Mouse (Mus musculus): Measurements from ENCODE around the gene Vars2.

Gene Vars2

GRCm38 (mm10) chr17:35691811-35692210 is 24.4 kb upstream of the Vars2 start:
- no peak for DNase-seq

GRCm38 (mm10) chr17:35689936-35690645 is 22.7 kb upstream of the Vars2 start:
- no peak for DNase-seq

GRCm38 (mm10) chr17:35688347-35689175 is 21.2 kb upstream of the Vars2 start:
- DNase-seq, result no peak

DNA sequence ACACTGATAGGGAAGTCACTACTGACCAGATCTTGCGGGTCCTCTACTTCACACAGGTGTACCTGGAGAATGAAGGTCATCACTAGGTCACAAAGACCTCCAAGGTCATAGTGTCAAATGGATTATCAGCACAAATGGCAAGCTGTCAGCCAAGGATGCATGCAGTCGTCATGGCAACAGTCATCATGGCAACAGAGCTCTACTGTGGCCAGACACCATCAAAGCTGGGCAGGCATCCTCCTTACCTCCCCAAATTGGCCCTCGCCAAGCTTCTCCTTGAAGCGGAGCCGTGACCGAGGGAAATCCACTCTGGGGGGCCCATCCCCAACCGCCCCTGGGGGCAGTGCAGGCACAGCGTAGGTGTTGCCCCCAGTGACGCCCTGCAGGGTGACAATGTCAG is 17.7 kb upstream of the Vars2 start:
- no peak for DNase-seq

DNA sequence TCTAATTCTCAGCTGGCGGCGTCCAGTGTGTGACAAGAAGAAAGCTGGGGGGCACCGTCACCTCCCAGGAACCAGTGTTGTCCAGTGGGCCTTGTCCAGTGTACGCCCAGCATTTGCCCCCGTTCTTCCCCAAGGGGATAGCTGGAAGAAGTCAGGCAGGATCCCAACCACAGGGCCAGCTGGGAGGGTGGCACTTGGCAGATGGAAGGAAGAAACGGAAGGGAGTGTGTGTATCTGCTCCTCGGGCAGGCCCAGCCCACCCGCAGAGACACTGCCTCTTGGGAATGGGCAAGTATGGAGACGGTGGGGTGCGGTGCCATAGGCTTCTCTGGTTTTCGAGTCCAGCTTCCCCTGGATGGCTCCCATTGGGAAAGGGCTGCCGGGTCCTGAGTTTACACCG is 14.6 kb upstream of the Vars2 start:
- DNase-seq, result no peak

DNA sequence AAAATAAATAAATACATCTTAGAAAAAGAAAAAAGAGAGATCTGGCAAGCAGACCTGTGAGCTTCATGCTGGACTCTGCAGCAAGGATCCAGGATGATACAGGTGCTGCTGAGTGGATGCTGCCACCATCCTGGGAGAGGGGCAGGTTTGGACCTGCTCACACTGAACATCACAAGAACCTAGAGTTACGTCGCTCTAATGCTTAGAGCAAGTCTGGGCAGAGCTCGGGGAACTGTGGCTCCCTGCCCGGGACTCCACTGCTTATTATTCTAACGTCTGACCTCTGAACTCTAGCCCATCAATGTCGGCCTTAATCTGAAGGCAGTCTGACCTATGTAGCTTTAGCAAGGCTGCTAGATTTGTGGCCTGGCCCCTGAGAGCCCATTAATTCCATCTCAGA is 13.2 kb upstream of the Vars2 start:
- no peak for DNase-seq

DNA sequence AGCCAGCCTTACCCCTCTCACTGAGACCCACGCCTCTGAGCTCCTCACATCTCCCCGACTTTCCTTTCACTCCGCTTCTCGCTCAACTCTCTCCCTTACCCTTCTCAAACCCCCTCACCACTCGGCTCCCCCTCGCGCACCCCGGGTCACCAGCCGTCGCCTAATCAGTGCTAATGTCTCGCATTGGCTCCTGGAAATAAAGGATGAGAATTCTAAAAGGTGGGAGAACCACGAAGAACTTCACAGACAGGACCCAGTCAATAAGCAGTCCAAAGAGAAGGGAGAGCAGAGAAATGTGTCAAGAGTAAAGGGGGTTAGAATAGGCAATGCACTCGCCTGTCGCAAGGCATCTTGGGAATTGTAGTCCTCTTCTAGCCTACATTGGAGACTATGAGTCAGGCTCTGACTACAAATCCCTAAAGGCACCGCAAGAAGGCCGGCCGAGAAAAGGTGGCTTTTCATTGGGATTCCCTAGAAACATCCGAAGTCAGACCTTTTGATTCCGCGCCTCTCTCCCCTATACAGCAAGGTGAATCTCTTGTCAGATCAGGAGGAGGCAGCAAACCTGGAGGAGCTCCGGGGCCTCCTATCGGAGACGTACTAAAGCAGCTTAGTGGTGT is 6.1 kb upstream of the Vars2 start, which contains the start of gene Gtf2h4:
Gtf2h4 (minus strand) TSS at position 324 of the 620 bp plus-strand sequence.
- peak; percentile 87 to 95 for DNase-seq

DNA sequence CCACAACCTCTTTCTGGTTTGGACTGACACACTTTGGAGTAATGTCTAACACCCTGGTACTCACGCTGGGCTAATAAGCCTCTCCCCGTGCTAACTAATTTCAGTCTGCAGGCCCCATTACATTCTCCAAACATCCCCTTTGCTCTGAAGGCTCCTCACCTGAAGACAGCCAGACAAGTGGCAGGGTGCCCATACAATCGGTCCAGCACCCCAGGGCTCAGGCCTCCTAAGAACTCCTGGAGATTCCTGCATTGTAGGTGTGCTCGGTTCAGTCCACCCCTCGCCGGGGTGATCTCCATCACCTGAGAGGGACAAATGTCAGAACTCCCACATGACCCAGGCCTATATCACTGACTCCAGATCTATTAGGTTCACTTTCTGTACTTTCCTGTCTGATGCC is 5.1 kb upstream of the Vars2 start:
- no peak for DNase-seq

GRCm38 (mm10) chr17:35671846-35672245 is 4.5 kb upstream of the Vars2 start:
- DNase-seq, result no peak

DNA sequence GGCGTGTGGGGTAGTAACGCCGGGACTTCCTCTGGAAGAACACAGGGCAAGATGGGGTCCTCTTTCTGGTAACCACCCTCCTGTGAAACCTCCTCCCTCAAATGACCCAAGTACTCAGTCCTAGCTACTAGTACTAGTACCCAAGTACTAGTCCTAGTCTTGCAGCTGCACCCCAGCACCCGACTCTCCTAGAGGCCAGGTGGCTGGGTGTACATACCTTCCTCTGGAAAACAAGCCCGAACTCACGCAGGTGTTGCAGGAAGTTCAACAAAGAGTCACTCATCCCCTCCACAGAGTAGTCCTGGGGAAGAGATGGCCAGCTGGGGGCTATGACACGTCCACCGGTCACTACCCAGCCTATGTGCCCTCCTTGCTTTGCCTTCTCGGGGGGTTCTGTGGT is 2.3 kb upstream of the Vars2 start:
- DNase-seq, result no peak

DNA sequence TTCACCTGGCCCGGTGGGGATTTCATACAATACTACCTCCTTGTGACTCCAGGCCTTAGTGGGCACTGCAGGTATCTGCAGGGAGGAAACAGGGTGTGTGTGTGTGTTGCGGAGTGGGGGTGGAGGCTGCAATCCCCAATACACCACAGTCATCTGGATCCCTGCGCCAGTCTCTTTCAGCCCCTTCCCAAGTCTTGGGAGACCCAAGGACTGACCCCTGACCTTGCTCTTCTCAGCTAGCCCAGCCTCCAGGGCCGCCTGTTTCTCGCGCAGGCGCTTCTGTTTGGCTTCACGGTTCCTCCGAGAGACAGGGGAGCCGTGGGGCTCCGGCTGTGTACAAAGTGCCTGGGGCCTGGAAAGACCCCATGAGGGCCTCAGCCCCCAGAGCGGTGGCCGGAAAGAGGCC is 538 bp downstream of the Vars2 start:
- DNase-seq, result peak in 1 of 2 experiments; percentile 34

DNA sequence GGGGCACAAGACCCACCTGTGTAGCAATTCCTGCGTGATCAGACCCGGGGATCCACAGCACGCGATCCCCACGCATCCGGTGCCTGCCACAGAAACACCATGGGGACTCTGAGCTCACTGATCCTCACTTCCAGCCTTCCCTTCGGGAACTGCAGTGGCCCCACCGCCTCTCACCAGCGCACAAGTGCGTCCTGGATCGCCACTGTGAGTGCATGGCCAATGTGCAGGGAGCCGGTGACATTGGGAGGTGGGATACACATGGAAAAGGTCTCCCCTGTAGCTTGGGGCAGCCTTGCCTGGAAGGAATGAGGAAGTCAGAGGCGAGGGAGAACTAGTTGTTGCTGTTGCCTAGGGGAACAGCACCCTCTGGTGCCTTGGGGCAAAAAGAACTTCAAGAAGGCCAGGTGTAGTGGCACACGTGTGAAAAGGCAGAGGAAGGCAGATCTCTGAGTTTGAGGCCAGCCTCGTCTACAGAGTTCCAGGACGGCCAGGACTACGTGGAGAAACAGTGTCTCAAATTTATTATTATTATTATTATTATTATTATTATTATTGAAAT is 1.4 kb downstream of the Vars2 start:
- DNase-seq, result no peak

- DNase-seq, result no peak
Measured at GRCm38 (mm10) chr17:35653086-35653485, 14.3 kb downstream of the Vars2 start.

- no peak for DNase-seq
Measured at GRCm38 (mm10) chr17:35649429-35649828, 18.0 kb downstream of the Vars2 start.

DNA sequence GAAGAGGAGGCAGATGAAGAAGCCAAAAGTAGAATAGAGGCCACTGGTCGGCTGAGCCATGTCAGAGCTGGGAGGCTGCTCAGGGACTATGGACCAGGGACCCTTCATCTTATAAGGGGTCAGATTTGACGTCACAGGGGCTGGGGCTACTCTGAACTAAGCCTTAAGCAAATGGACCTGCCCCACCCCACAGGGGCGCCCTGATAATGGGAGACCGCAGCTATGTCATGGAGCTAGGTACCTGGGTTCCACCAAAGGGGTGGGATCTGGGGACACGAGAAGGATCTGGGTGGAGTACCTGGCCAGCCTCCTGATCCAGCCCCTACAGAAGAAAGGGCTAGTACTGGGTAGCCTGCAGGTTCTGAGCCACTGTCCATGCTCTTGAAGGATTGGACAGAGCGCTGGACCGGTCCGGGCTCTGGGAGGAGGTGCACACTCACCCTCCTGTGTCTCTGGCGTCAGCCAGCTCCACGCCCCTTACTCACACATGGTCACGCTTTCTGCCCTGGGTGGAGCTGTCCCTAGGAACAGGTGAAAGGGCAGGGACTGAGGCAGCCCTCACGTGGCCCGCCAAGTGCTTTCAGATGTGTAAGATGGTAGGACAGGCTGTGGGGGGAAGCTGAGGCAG is 23.7 kb downstream of the Vars2 start, which contains the start of gene Mucl3:
Mucl3 (minus strand) TSS at position 87 of the 628 bp plus-strand sequence.
- DNase-seq, result no peak

DNA sequence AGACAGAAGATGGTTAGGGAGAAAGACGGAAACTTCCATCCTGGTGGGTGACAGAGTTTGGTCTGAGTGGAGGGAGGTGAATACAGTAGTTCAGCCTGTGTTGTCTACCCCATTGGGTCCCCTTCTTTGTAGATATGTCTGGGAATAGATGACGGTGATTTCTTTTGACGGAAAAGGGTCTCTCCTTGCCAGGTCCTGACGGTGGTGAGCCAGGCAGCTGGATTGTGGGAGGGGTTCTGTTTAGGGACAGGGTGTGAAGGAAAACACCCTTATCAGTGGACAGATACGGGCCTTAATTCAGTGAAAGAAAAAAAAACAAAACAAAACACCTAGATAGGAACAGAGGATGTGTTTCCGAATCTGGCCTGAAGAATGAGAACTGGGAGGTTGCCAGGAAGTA is 28.0 kb downstream of the Vars2 start:
- DNase-seq, result no peak

GRCm38 (mm10) chr17:35638475-35639190 is 28.8 kb downstream of the Vars2 start:
- peak; percentile 23 to 28 for DNase-seq

- DNase-seq, result peak; percentile 44 to 65
Measured at GRCm38 (mm10) chr17:35636363-35636762, 31.0 kb downstream of the Vars2 start.

DNA sequence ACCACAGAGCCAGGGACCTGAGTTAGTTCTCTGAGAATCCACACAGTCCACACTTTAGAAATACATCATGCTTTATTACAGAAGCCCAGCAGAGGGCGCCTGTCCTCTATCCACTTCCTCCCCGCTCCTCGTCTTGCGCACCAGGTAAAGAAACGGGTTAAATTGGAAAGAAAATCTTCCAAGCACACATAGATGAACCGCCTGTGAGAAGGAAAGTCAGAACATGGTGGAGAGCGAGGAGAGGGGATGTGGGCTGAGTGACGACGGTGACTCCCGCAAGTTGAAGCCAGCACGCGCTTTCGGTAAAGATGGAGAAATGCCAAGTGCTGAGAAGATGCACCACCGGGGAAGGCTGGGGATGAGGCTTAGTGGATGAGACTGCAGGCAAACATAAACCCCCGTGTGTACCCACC is 31.7 kb downstream of the Vars2 start:
- peak; percentile 78 to 85 for DNase-seq

DNA sequence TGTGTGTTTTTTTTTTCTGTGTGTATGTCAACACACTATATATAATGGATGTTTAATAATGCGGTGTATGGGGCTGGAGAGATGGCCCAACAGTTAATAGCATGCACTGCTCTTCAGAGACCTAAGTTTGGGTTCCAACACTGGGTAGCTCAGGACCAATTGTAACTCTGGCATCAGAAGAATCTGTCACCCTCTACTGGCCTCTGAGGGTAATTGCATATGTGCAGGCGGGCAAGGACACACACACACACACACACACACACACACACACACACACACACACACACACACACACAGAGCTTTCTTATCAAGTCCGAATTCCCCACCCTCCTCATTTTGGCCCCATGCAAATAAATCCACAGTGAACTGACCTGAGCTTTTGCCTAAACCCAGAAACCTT is 32.2 kb downstream of the Vars2 start:
- no peak for DNase-seq

GRCm38 (mm10) chr17:35633992-35634391 is 33.4 kb downstream of the Vars2 start:
- peak in 1 of 2 experiments; percentile 17 for DNase-seq

DNA sequence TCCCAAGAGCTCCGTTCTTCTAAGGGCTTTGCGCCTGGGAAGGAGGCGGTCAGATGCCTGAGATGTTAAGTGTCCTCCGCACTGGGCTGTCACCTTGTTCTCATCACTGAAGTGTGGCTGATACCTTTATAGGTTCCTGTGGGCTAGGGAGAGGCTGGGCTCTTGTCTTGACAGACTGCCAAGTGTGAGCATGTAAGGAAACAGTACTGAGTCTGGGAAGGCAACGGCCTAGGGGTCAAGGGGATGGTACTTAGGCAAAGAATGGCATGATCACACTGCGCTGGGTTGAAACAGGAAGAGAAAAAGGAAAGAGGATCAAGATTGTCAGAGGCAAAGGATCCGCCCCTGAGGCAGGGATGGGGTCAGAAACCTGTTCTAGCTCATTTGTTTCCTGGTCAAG is 40.9 kb downstream of the Vars2 start, which contains the start of gene Gm9573:
Gm9573 (minus strand) TSS at position 101 of the 400 bp plus-strand sequence.
- no peak for DNase-seq

All from cerebellum, adult 18-20 months (tissue).